In the genomic region with DNA sequence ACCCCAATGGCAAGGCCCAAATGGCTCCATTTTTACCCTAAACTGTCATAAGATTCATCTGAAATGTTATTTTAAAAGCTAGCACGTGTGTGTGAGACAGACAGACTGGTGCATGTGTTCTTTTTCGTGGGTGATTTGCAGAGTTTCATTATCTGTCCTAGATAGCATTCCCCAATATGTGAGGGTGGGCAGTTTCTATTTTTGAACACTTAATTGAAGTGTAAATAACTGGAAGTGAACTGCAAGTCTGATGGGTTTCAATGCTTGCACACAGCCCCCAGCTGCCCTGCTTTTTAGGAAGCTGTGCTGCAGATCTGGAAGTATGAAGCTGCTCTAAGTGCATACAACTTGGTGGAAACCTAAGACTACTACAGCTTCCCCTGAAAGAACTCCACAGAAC, we compare ENCODE assay signal across 15 mouse cellular contexts. TPM values are rescaled to one million over a fixed set of nuclear protein-coding genes. Genes with fewer than 3 reads are reported as not detected.
DNase-seq lines count a peak whose midpoint lies in the region; ATAC-seq and TF ChIP-seq lines count a peak whose summit lies in the region.
"Had no signal": no experiment of that assay in that cellular context is flagged by ENCODE, and none has a peak within 500 bp of the region (broad histone marks: within the 10 kb centered on the region; RNA-seq: fewer than 3 reads in every experiment).

No protein-coding gene starts in this region.

- ATAC-seq in intestine, embryonic 16.5 days, result no peak
- ATAC-seq in midbrain, embryonic 13.5 days, result no peak

- no peak overlapping the region for H3K4me2 ChIP-seq in intestine, embryonic 16.5 days (ENCODE audit: low read depth, low read length)
- no peak overlapping the region for H3K4me2 ChIP-seq in midbrain, embryonic 13.5 days (replicated peaks)
- H3K4me2 ChIP-seq: hindbrain, embryonic 14.5 days had no signal

- 41% methylated on average over 2 of the region's 2 CpGs for WGBS in intestine, embryonic 16.5 days
- WGBS in midbrain, embryonic 13.5 days, result 92% methylated on average over 2 of the region's 2 CpGs

- peaks cover 41% of the 10 kb centered on the region for H3K36me3 ChIP-seq in E14TG2a.4 (ENCODE audit: insufficient read depth, low read length)
- H3K36me3 ChIP-seq in intestine, embryonic 16.5 days (ENCODE audit: control insufficient read depth, insufficient read depth, low read length), result peaks cover 16% of the 10 kb centered on the region
- H3K36me3 ChIP-seq in midbrain, embryonic 13.5 days, result peaks cover 59% of the 10 kb centered on the region

- no peaks in the 10 kb centered on the region for H3K27me3 ChIP-seq in E14TG2a.4 (ENCODE audit: insufficient read depth, low read length)
- H3K27me3 ChIP-seq in intestine, embryonic 16.5 days (replicated peaks; ENCODE audit: control insufficient read depth, insufficient read depth, low read length), result no peaks in the 10 kb centered on the region
- H3K27me3 ChIP-seq in midbrain, embryonic 13.5 days, result no peaks in the 10 kb centered on the region

- H3K4me3 ChIP-seq in layer of hippocampus, adult 2 months, result no peak overlapping the region
- H3K4me3 ChIP-seq in E14TG2a.4 (replicated peaks; ENCODE audit: low read length), result peak overlapping the region; percentile 98
- no peak overlapping the region for H3K4me3 ChIP-seq in intestine, embryonic 16.5 days (ENCODE audit: low read length)
- H3K4me3 ChIP-seq in midbrain, embryonic 13.5 days (replicated peaks), result no peak overlapping the region

- no peak overlapping the region for H3K9ac ChIP-seq in intestine, embryonic 16.5 days (ENCODE audit: low read depth, low read length)
- no peak overlapping the region for H3K9ac ChIP-seq in midbrain, embryonic 13.5 days (replicated peaks)
- H3K9ac ChIP-seq: hindbrain, embryonic 14.5 days had no signal

- H3K27ac ChIP-seq in layer of hippocampus, adult 2 months, result peak overlapping the region; percentile 99; the same call in 1 of the 2 replicates
- peak overlapping the region; percentile 98 for H3K27ac ChIP-seq in intestine, embryonic 16.5 days (ENCODE audit: low read length)
- no peak overlapping the region for H3K27ac ChIP-seq in midbrain, embryonic 13.5 days
- H3K27ac ChIP-seq: hindbrain, embryonic 14.5 days had no signal

- TF ChIP-seq CTCF in layer of hippocampus, adult 2 months (conservative IDR thresholded peaks at IDR 0.05), result no peak
- no peak for TF ChIP-seq CTCF in E14TG2a.4 (conservative IDR thresholded peaks at IDR 0.05; ENCODE audit: low read length)

- DNase-seq in heart, adult 11 months, result peak; percentile 60
- DNase-seq in heart, adult 18-20 months, result no peak
- DNase-seq in layer of hippocampus, adult 2 months (ENCODE audit: low spot score in 2 of 2), result no peak
- no peak for DNase-seq in layer of hippocampus, adult 8-10 months (ENCODE audit: low spot score in 2 of 2)
- no peak for DNase-seq in thymus, adult 18-20 months
- DNase-seq: embryo, embryonic 11 days; gastrocnemius, postnatal 36 days; layer of hippocampus, adult 9-11 months; left cerebral cortex, postnatal 4 days; lung, postnatal 10 days; right cerebral cortex, postnatal 25 days had no signal

- H3K9me3 ChIP-seq in E14TG2a.4 (ENCODE audit: low read length), result no peaks in the 10 kb centered on the region
- H3K9me3 ChIP-seq in intestine, embryonic 16.5 days (ENCODE audit: control insufficient read depth, low read length), result no peaks in the 10 kb centered on the region
- no peaks in the 10 kb centered on the region for H3K9me3 ChIP-seq in midbrain, embryonic 13.5 days

- peaks cover 49% of the 10 kb centered on the region for H3K4me1 ChIP-seq in E14TG2a.4 (replicated peaks; ENCODE audit: low read depth, low read length)
- H3K4me1 ChIP-seq in intestine, embryonic 16.5 days (ENCODE audit: control insufficient read depth, insufficient read depth, low read length), result peaks cover 33% of the 10 kb centered on the region
- H3K4me1 ChIP-seq in midbrain, embryonic 13.5 days (replicated peaks), result peaks cover 29% of the 10 kb centered on the region

RNA-seq across cellular contexts. Expression of a gene that starts 0.7 kb away (rescaled TPM):
- 10 to 100 TPM; 35.6 to 38.2 TPM for total RNA-seq in heart, adult 18-20 months (2021)
- total RNA-seq in layer of hippocampus, adult 2 months (2021), result under 1 TPM; 0.22 to 0.38 TPM
- total RNA-seq in layer of hippocampus, adult 8-10 months (2022), result under 1 TPM; 0.16 to 0.39 (median 0.23) TPM
- polyA plus RNA-seq in intestine, embryonic 16.5 days (2015; fragmentation: Nextera tagmentation; extraction: Ambion mirVana), result 12.7 and 14.1 TPM in 2 replicates
- polyA plus RNA-seq in midbrain, embryonic 13.5 days (2015; fragmentation: Nextera tagmentation; extraction: Ambion mirVana), result 1.7 and 2.2 TPM in 2 replicates

Comparison
In these comparisons a context has a peak if more than half of its experiments do, and no peak if none do; other contexts are left out.
1. RNA of a gene that starts 0.7 kb away (total RNA-seq): 35.6 to 38.2 TPM in heart, adult 18-20 months; 0.22 to 0.38 TPM in layer of hippocampus, adult 2 months and 0.16 to 0.39 TPM in layer of hippocampus, adult 8-10 months; every median in the first group is over 10 times any median in the second.